Mouse (Mus musculus) midbrain, embryonic 11.5 days (tissue): ENCODE data around the gene Smarcb1. TPM values are rescaled to one million over a fixed set of nuclear protein-coding genes. Genes with fewer than 3 reads are reported as not detected.

ENCODE experiments used
- ATAC-seq: fragments of 200-750 bp; cut with Nextera tagmentation; 2 replicates; pipeline ENCODE4 v1.8.0; 2017; ENCODE audit warnings: moderate TSS enrichment, moderate library complexity; ENCODE audit not compliant: low FRiP score
- DNase-seq: peaks from one replicate; pipeline ENCODE4 v3.0.0; 2015; ENCODE audit warnings: low spot score; ENCODE audit errors: missing footprints
- H3K27ac ChIP-seq: fragments of 300-500 bp; sonication (generic); 2 replicates; pipeline ENCODE4 v1.5.1; 2014; ENCODE audit warnings: low read depth, low read length
- H3K27me3 ChIP-seq: fragments of 300-500 bp; sonication (generic); 2 replicates; pipeline ENCODE4 v1.6.1; 2014; ENCODE audit warnings: mild to moderate bottlenecking, low read length, moderate library complexity, mixed read lengths; ENCODE audit not compliant: control insufficient read depth, insufficient read depth
- H3K36me3 ChIP-seq: fragments of 300-500 bp; sonication (generic); 2 replicates; pipeline ENCODE4 v1.6.1; 2014; ENCODE audit warnings: mild to moderate bottlenecking, low read length, moderate library complexity, mixed read lengths; ENCODE audit not compliant: control insufficient read depth, insufficient read depth
- H3K4me1 ChIP-seq: fragments of 300-500 bp; sonication (generic); 2 replicates; pipeline ENCODE4 v1.6.1; 2014; ENCODE audit warnings: low read length; ENCODE audit not compliant: control insufficient read depth, insufficient read depth
- H3K4me2 ChIP-seq: fragments of 300-500 bp; sonication (generic); 2 replicates; pipeline ENCODE4 v1.6.1; 2014; ENCODE audit warnings: mild to moderate bottlenecking, moderate library complexity
- H3K4me3 ChIP-seq: fragments of 300-500 bp; sonication (generic); 2 replicates; pipeline ENCODE4 v1.5.1; 2014; ENCODE audit warnings: low read depth, low read length
- H3K9ac ChIP-seq: fragments of 300-500 bp; sonication (generic); 2 replicates; pipeline ENCODE4 v1.6.1; 2014; ENCODE audit warnings: low read length
- H3K9me3 ChIP-seq: fragments of 300-500 bp; sonication (generic); 2 replicates; pipeline ENCODE4 v1.6.1; 2016; ENCODE audit warnings: low read length; ENCODE audit not compliant: control insufficient read depth
- WGBS: fragments of 180-500 bp; shearing (Covaris S2); extraction: QIAGEN DNeasy Blood & Tissue Kit; methylation state at CpG from one replicate; pipeline ENCODE4 v1.1.7; 2014; 5-methylcytosine and 5-hydroxymethylcytosine counted together
- polyA plus RNA-seq: library from polyadenylated mRNA; unstranded; fragments of >200 nt; fragmentation: Nextera tagmentation; extraction: Ambion mirVana; gene quantifications from 2 replicates; pipeline ENCODE4 v1.2.1, GENCODE M21; 2014

The Smarcb1 gene
- polyA plus RNA-seq: 268 and 274 TPM in 2 replicates

DNA sequence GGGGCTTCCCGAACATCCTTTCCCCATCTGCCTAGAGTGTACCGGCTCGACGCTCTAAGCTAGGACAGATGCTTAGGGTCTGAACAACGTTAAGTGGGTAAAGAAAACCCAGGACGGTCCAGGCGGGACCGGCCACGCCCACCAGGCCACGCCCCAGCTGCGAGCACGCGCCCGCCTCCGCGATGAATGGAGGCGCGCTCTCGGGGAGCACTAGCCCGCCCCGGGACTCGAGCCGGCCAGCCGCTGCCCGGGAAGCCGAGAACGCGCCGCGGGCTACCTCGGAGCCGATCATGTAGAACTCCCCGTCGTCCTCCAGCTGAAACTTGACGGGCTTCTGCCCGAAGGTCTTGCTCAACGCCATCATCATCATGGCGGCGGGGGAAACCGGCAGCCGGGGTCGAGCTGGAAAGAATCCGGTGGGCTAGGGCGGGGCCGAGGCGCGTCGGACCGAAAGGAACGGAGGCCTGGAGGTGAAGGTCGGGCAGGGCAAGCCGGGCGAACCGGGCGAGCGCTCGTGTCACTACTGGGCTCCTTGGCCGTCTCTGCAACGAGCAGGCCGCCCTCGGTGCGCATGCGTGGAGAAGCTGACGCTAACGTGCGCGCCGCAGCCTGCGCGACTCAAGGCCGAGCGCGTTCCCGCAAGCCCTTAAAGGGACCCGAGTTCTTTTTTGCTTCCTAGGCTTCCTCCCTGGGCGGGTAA is at the start of gene Smarcb1:
Smarcb1 (minus strand) TSS at position 592 of the 700 bp plus-strand sequence.
- Histone ChIP-seq H3K4me1 (peaks cover 25% of the 10 kb centered on the region), H3K27me3 (no peaks in the 10 kb centered on the region), H3K27ac (peak within 1 kb of the TSS; percentile 93), H3K36me3 (0 out of 2 replicates have a peak, but pooled peaks cover 6% of the 10 kb centered on the region), H3K9me3 (no peaks in the 10 kb centered on the region), H3K9ac (peak within 1 kb of the TSS; percentile 93), H3K4me3 (peak within 1 kb of the TSS; percentile 78), H3K4me2 (peak within 1 kb of the TSS; percentile 85)
- peak; percentile 99 for DNase-seq
- under 1% methylated on average over 67 of the region's 76 CpGs for WGBS
- ATAC-seq: peak; percentile 93

DNA sequence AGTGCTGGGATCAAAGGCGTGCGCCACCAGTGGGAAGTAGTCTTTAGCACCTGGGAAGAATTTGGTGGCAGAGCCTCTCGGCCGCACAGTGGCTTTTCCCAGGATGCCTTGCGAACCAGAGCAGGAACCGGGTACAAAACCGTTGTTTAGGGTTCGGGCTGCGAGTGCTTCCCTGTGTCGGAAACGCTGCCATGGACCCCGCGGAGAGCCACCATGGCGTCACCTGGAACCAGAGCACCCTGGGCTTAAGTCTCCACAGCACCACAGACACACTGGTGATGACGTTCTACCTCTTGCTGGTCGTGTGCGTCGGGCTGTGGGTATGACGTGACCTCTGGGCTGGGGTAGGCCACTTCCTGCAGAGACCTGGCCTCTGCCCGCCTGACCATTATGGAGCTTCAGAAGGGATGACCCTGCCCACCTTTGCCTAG is 33.0 kb upstream of the Smarcb1 start, which contains the start of gene Gm5134:
Gm5134 (plus strand) TSS at position 134 of the 431 bp plus-strand sequence.
- H3K27me3 ChIP-seq: peaks cover 8% of the 10 kb centered on the region; the same call in 1 of the 2 replicates
- no peaks in the 10 kb centered on the region for H3K9me3 ChIP-seq
- H3K4me2 ChIP-seq: peak within 1 kb of the TSS; percentile 24
- H3K27ac ChIP-seq: no peak within 1 kb of the TSS
- peak within 1 kb of the TSS; percentile 14; the same call in 1 of the 2 replicates for H3K9ac ChIP-seq
- peak; percentile 84 for DNase-seq
- no peaks in the 10 kb centered on the region for H3K36me3 ChIP-seq
- no peak for ATAC-seq
- 35% methylated on average over 20 of the region's 20 CpGs for WGBS
- H3K4me1 ChIP-seq: peaks cover 6% of the 10 kb centered on the region; the same call in 1 of the 2 replicates
- no peak within 1 kb of the TSS; the same call in 1 of the 2 replicates for H3K4me3 ChIP-seq

DNA sequence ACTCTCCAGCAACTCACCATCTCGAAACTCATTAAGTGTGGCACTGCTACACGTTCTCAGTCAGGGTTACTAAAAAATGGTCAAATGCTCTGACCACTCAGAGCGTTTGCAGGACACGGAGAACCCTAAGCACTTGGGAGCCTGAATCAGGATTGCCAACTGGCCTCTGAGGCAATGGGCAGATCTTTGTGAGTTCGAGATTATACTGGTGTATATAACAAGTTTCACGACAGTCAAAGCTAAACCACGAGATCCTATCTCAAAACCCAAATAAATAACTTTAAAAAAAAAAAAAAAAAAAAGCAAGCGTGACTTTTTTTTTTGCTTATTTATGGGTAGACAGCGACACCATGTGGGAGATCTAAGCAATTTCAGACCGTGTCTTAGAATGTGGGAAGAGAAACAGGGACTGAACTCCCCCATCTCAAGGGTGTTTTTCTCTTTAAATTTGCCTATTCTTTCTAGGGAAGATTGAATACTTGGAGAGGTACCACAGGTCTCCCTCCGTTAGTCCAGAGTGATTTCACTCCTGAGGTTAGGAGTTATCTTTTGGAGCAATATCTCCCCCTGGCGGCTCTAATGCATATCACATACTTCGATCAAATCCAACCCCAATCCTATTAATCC is 30.1 kb upstream of the Smarcb1 start:
- Histone ChIP-seq H3K4me3 (peak overlapping the region; percentile 43), H3K4me2 (peak overlapping the region; percentile 85), H3K4me1 (peaks cover 6% of the 10 kb centered on the region; the same call in 1 of the 2 replicates), H3K27ac (no peak overlapping the region), H3K9ac (peak overlapping the region; percentile 69), H3K9me3 (no peaks in the 10 kb centered on the region), H3K27me3 (peaks cover 9% of the 10 kb centered on the region; the same call in 1 of the 2 replicates), H3K36me3 (no peaks in the 10 kb centered on the region)
- 6% methylated on average over 13 of the region's 13 CpGs for WGBS
- DNase-seq: peak; percentile 95
- ATAC-seq: peak; percentile 18; the same call in 1 of the 2 replicates

DNA sequence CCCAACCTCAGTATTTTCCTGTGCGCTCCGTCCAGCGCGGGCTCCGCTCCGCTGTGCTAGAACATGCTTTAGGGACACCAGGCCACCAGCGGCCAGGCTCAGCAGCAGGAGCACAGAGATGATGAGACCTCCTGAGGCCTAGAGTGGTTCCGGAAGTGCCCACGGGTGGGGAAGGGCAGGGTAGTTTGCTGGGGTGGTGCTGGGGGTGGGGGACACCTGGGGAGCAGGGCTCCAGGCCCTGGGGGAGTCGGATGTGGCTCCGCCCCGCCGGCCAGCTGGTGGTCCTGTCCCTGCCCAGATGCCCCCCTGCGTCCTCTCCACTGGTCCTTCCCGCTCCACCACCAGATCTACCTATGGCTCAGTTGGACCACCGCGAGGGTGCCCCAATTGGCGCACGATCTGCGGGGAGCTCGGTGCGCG is 29.4 kb upstream of the Smarcb1 start:
- ATAC-seq (peak; percentile 75), DNase-seq (peak; percentile 91)
- Histone ChIP-seq H3K27me3 (peaks cover 9% of the 10 kb centered on the region; the same call in 1 of the 2 replicates), H3K27ac (no peak overlapping the region), H3K4me2 (peak overlapping the region; percentile 85), H3K4me1 (peaks cover 6% of the 10 kb centered on the region; the same call in 1 of the 2 replicates), H3K36me3 (no peaks in the 10 kb centered on the region), H3K9ac (peak overlapping the region; percentile 69), H3K9me3 (no peaks in the 10 kb centered on the region), H3K4me3 (peak overlapping the region; percentile 43)
- WGBS: 3% methylated on average over 23 of the region's 23 CpGs

DNA sequence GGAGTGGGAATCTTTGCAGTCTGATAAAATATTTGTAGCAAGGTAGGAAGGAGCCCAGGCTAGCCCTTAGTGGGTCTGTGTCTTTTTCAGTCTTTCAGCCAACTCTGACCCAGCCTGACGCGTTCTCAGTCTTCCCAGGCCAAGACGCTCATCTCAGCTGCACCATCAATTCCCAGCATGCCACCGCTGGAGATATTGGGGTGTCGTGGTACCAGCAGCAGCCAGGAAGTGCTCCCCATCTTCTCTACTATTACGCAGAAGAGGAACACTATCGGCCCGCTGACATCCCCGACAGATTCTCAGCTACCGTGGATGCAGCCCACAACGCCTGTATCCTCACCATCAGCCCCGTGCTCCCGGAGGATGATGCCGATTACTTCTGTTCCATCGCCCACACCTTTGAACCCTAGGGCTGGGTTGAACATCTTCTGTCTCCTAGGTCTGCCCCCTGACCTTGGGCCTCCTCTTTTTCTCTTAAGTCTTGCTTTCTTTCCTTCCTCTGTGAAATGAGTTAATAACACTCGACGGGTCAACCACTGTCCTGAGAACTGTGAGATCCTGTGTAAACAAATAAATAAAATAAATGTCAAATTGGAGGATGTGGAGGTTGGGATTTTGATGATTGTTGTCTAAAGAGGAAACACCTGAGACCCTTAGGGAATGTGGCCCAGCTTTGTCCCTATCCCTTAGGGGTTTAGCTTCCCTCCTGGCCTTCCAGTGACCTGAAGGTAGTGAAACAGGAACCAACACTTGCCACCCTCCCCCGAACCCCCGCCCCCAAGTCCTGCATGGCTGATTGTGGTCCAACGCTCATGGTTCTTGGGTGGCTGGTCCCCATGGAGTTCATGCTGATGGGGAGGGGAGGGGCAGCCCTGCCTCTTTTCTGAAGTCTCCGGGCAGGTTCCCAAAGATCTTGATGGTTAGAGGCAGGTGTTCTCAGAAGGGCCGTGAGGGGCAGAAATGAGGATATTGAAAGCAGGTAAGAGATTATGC is 27.9 kb upstream of the Smarcb1 start:
- Histone ChIP-seq H3K36me3 (no peaks in the 10 kb centered on the region), H3K9me3 (no peaks in the 10 kb centered on the region), H3K4me2 (no peak overlapping the region), H3K27me3 (peaks cover 9% of the 10 kb centered on the region; the same call in 1 of the 2 replicates), H3K4me3 (no peak overlapping the region), H3K4me1 (peaks cover 6% of the 10 kb centered on the region; the same call in 1 of the 2 replicates), H3K9ac (no peak overlapping the region), H3K27ac (no peak overlapping the region)
- DNase-seq (peak; percentile 71), ATAC-seq (no peak)
- WGBS: 83% methylated on average over 22 of the region's 22 CpGs

DNA sequence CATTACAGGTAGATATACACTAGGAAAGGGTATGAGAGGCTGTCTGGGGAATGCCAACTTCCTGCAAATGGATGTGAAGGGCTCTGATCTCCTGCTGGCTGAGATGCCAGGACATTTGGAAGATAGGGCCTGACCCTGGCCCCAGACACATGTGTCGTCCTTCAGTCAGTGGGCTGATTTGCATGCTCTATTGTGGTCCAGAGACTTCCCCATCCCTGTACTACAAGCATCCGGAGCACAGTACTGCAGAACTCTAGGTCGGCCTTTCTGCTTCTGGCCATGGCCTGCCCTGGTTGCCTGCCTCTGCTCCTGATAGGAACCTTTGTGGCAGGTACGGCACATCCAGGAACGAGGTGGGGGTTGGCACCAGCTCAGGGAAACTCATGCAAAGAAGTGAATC is 26.7 kb upstream of the Smarcb1 start:
- 79% methylated on average over 5 of the region's 5 CpGs for WGBS
- no peak overlapping the region for H3K4me3 ChIP-seq
- H3K4me1 ChIP-seq: peaks cover 6% of the 10 kb centered on the region; the same call in 1 of the 2 replicates
- no peak overlapping the region for H3K27ac ChIP-seq
- peaks cover 9% of the 10 kb centered on the region; the same call in 1 of the 2 replicates for H3K27me3 ChIP-seq
- ATAC-seq (no peak), DNase-seq (no peak)
- no peaks in the 10 kb centered on the region for H3K36me3 ChIP-seq
- H3K4me2 ChIP-seq: no peak overlapping the region
- H3K9me3 ChIP-seq: no peaks in the 10 kb centered on the region
- no peak overlapping the region for H3K9ac ChIP-seq

DNA sequence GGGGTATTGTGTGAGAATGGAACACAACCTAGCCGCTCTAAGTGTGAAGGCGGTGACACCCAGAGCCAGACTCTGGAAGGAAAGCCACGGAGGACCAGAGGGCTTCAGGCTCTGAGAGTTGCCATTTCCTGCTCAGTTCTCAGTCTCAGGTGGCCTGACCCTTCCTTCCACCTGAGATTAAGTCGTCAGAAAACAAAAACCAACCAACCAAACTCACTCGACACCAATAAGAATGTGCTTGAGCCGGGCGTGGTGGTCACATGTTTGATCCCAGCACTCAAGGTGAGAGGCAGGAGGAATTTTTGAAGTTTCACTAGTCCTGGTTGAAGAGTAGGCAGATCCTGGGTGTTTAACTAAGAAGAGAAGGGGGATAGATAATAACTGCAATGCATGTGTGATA is 24.5 kb upstream of the Smarcb1 start:
- no peaks in the 10 kb centered on the region for H3K9me3 ChIP-seq
- DNase-seq (no peak), ATAC-seq (no peak)
- H3K4me3 ChIP-seq: no peak overlapping the region
- H3K4me2 ChIP-seq: no peak overlapping the region
- H3K4me1 ChIP-seq: peaks cover 3% of the 10 kb centered on the region; the same call in 1 of the 2 replicates
- WGBS: 82% methylated on average over 7 of the region's 7 CpGs
- H3K36me3 ChIP-seq: no peaks in the 10 kb centered on the region
- H3K9ac ChIP-seq: no peak overlapping the region
- H3K27ac ChIP-seq: no peak overlapping the region
- H3K27me3 ChIP-seq: peaks cover 9% of the 10 kb centered on the region; the same call in 1 of the 2 replicates

DNA sequence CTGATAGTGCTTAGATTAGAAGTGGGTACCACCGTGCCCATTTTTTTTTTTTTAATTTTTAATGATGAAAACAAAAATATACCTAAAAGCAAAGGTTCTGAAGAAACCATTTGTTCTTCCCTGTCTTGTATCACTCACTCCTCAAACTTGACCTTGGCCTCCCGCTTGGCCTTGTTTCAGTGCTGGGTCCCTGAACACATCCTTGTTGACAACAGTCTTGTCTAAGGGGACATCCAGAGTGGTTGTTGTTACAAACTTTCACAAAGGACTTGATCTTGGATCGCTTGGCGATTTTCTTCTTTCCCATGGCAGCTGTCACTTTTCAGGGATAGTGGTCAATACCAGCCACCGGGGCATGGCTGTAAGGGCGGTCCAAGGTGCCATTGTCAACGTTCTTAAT is 23.8 kb upstream of the Smarcb1 start:
- no peak overlapping the region for H3K27ac ChIP-seq
- H3K4me2 ChIP-seq: no peak overlapping the region
- no peak overlapping the region for H3K4me3 ChIP-seq
- DNase-seq (peak; percentile 80), ATAC-seq (no peak)
- H3K4me1 ChIP-seq: no peaks in the 10 kb centered on the region
- no peaks in the 10 kb centered on the region for H3K36me3 ChIP-seq
- no peaks in the 10 kb centered on the region for H3K9me3 ChIP-seq
- peaks cover 6% of the 10 kb centered on the region; the same call in 1 of the 2 replicates for H3K27me3 ChIP-seq
- no peak overlapping the region for H3K9ac ChIP-seq
- 91% methylated on average over 7 of the region's 7 CpGs for WGBS
